Mouse (Mus musculus): ENCODE measurements at regions not wholly inside any gene's neighbourhood (a gene's known extent, or its start where the extent isn't known, plus 50 kb on each side); places are given as distances from the start of the nearest gene placed in this dataset.
A peak's percentile ranks its signal among the peaks of the same experiment; 100 is the strongest.

DNA sequence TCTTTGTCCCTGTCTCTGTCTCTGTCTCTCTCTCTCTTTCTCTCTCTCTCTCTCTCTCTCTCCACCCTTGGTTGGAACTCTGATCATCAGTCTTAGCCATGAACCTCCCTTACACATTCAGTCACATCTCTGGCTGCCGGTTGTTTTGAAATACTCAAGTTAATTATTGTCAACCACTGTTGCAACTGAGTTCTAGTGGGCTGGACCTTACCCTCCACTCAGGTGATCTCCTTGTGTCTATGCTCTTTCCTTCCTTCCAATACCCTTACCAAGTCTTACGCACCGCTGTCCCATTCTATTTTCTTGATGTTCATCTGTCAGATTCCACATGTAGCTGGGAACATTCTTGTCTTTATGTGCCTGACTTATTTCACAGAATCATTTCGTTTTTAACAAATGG is 119.2 kb upstream of the Slc22a23 start:
- no peak for DNase-seq (ENCODE audit: extremely low spot score in 1 of 2, low spot score in 1 of 2)

DNA sequence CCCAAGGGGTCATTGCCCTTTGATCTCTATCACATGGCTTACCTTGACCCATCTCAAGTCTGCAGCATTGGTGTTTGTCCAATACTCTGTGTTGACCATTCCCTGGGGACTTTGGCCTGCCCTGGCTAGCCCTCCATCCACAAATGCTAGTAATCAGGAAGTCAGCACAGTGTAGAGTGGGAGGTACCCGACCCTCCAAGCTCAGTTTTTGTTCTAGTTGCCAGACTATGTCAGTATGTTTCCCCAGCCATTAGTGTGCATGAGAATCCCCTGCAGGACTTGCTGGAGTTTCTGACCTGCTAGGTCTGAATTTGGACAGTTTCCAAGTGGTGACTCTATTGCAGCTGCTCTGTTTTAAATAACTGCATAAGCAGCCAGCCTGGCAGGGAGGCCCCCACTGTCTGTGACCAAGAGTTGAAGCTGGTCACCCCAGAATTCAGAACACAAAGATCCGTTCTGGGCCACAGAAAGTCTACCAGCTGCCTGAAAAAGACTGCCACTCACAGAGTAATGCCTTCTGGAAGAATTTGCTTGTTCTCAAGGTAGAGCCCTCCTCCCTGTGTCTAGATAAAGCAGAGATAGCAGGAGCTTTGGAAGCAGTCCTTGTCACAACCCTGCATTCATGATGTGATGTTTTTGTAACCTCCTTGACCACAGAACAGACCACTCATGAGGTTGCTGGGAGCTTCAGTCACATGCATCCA is 118.0 kb upstream of the Slc22a23 start:
- DNase-seq (ENCODE audit: extremely low spot score in 1 of 2, low spot score in 1 of 2), result no peak

DNA sequence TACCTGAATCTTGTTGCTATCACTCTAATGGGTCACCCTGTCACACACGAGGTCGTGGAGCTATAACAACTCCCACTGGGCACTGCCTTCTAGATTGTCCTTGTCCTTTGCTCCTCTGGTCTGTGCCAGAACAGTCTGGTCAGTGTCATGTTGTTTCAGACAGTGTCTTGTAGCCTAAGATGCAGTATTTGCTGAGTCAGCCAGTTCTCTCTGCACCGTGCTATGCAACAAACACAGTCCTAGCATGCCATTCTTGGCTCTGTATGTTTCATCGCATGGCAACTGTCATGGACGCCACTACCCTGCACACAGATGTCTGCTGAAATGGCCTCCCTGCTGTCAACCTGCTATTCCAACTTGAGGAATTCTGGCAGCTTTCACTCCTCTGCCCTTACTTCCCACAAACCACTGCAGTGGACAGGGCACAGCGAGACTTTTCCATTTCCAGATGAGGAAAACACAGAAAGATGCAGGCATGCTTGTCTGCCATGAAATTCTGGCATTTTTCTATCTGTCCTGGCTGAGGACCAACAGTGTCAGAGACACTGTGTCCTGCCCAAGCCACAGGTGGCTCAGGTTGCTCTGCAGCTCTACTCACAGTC is 117.3 kb upstream of the Slc22a23 start:
- DNase-seq (ENCODE audit: extremely low spot score in 1 of 2, low spot score in 1 of 2), result no peak

DNA sequence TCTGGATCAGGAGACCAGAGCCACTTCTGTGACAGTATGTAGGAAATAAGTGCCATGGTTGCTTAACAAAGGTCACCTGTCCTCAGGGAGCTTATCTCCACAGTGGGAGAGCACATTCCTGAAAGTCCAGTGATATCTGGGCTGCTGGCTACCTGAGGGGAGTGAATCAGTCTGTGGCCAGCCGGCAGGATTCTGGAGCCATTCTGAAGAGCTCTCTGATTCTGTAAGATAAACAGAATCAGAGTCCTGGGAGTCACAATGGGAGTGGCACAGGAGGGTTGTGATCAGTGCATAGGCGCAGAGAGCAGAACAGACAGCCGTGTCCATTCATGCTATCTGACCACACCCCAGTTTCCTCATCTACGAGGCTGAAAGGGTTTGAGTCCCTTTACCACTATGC is 116.0 kb upstream of the Slc22a23 start:
- DNase-seq (ENCODE audit: extremely low spot score in 1 of 2, low spot score in 1 of 2), result no peak

DNA sequence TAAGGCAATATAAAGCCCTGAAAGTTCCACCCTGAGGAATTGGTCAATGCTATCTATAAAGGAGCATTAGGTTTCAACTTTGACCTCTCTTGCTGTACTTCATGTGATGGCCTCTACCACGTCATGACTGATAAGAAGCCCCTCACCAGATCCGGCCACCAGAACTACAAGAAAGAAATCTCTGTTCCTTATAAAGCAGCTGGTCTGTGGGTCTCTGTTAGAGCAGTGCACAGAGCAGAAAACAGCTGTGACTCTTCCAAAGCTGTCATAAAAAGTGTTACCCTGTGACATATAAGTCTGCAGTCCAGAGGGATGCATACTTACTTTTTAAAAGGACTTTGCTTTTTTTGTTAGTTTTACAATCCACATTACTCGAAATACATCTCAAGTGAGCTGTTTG is 111.1 kb upstream of the Slc22a23 start:
- DNase-seq (ENCODE audit: extremely low spot score in 1 of 2, low spot score in 1 of 2), result no peak

DNA sequence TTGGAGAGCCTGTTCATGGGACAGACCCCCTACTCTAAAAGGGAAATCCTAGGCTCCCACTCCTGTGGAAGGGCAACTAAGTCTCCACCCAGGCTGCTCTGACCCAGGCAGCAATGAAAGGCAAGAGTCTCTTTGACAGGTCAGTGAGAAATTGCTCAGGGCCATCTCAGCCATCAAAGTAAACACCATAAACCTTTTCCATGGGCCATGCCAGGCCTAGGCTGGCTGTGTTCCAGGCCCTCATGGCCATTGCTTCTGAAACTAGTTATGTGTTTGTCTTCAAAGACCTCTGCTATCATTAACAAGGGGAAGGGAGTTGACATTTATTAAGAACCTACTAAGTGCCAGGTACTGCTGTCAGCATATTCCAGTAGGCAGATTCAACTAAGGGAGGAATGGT is 101.8 kb upstream of the Slc22a23 start:
- DNase-seq (ENCODE audit: extremely low spot score in 1 of 2, low spot score in 1 of 2), result no peak

DNA sequence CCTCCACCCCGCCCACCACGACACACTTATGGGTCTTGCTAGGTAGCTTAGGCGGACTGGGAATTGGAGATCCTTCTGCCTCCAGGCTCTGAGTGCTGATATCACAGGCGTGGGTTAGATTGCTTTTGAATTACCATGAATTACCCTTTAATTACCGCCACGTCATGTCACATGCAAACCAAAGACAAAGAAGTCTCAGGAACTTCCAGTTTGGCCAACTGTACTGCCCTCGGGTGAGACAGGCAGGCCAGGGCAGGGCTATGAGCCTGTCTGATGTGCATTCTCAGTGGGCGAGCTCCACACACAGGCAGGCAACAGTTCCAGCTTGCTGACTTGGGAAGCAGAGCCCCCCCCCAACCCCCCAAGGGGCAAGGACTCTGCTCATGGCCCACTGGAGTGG is 101.3 kb upstream of the Slc22a23 start:
- DNase-seq (ENCODE audit: extremely low spot score in 1 of 2, low spot score in 1 of 2), result no peak

DNA sequence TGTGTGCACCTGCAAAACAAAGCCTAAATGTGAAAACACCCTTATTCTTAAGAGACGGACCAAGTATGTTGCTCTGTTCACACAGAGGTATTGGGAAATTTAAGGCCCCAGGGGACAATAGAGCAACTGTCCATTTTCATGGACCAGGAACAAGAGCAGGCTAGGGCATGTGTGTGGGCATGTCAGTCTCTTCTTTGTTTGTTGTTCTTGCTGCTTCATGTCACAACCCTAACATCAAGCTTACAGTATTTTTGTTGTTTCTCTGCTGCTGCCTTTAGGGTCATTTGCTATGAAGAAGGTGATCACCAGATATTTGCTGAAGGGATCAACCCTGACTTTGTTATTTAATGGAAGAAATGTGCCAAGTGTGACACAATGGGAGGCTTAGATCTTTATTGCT is 96.4 kb upstream of the Slc22a23 start:
- DNase-seq (ENCODE audit: extremely low spot score in 1 of 2, low spot score in 1 of 2), result no peak

DNA sequence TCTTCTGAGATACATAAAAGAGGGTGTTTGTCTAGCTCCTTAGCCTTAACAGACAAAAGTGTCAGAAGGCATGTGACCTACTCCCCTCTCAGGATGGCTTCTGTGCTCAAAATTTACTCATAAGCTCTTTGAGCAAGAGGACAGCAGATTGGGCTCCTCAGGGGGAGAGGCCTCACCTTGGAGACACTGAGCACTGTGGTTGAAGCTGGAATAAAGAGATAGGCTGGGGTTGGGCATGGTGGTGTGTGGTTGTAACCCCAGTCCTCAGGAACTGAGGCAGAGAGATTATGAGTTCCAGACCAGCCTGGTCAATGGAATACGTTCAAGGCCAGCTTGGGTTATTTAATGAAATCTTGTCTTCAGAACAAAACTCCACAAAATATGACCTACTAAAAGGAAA is 82.5 kb upstream of the Slc22a23 start:
- DNase-seq (ENCODE audit: extremely low spot score in 1 of 2, low spot score in 1 of 2), result no peak

DNA sequence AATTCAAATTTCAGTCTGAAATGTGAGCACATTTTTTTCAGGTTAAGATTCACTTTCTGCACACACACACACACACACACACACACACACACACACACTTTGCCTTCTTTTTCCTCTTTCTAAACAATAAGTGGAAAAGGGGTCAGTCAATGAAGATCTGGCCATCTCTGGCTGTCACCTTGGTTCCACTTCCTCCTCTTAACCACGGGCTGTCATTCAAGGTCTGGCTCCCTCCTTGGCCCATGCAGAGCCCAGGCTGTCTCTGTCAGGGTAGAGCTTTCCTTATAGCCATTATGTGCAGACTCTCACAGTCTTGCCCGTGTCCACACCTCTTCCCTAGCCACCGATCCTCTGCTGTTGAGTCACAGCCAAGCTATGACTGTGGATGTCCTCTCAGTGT is 79.9 kb upstream of the Slc22a23 start:
- no peak for DNase-seq (ENCODE audit: extremely low spot score in 1 of 2, low spot score in 1 of 2)

DNA sequence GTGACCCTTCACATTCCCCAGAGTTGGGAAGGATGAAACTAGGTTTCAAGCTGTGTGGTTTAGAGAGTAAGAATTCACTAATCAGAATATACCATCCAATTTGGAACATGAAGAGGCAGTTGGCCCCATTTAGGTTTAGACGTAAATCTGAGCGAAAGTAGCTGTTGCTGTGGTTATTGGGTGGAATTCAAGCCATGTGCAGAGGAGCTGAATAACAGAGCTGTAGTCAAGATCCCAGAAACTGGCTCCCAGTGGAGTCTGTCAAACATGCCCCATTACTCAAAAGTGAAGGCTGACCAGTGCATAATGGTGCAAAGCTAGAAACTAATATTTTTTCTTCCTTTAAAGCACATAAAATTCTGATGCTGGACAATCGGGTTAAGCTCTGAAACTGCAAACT is 76.7 kb upstream of the Slc22a23 start:
- DNase-seq (ENCODE audit: extremely low spot score in 1 of 2, low spot score in 1 of 2), result no peak

DNA sequence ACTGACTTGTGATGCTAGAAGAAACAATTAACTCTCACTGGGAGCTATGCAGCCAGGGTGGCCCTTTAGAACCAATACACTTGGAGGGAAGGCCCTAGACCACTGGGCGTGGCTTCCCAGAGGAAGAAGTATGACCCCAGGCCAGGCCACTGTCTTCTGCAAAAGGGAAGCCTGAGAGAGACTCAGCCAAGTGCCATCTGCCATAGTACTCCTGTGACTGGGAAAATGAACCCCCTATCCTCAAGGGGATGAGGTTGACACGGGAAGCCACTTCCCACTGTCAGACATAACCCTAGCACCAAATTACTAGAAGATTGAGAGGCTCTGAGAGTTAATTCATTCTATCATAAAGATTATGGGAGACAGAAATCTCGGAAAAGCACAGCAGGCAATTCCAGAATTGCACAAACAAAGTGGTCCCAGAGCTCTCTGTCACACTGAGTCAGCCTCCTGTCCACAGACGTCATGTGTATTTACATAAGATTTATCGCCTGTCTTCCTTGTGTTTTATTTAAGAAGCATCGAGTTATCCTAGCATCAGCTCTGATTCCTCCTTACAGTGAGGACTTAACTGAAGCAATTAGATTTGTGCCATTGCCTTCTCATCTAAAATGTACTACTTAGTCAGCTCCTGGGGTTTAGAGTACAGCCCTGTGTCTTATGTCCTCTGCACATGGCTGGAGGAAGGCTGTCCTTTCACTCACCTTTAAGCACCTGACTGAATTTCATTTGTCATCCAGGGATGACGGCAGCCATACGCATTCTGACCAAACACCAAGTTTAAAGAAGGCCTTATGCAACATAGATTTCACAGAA is 75.6 kb upstream of the Slc22a23 start:
- DNase-seq (ENCODE audit: extremely low spot score in 1 of 2, low spot score in 1 of 2), result no peak

DNA sequence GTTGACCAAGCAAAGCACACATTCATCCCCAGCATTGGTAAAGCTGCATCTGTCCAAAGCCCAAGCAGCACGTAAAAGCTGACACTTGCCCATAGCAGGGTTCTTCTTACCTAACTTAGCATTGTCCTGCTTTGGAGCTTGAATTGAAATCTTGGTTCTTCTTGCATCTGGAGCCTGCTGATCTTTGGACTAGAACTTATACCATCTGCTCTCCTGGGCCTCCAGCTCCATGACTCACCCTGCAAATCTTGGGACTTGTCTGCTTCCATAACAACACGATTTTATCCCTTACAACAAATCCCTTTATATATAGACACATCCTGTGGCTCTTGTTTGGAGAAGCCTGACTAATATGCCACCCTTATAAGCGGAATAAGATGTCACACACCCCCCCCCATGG is 74.1 kb upstream of the Slc22a23 start:
- no peak for DNase-seq (ENCODE audit: extremely low spot score in 1 of 2, low spot score in 1 of 2)

DNA sequence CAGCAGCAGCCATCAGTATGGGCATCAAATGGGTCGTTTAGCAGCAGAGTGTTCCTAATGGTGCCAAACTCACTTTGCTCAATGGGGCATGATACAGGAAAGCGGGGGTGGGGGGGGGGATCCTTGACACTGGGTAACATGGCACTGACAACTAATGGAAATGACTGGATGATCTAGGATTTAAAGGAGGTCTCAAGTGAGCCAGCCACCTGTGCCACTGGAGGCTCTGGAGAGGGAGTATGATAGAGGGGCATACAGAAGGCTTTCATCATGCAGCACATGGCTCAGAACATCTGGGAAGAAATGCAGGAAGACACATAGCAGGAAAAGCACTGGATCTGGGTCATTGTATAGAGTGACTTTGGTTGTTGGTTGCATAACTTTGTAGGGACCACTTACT is 71.6 kb upstream of the Slc22a23 start:
- DNase-seq (ENCODE audit: extremely low spot score in 1 of 2, low spot score in 1 of 2), result no peak

DNA sequence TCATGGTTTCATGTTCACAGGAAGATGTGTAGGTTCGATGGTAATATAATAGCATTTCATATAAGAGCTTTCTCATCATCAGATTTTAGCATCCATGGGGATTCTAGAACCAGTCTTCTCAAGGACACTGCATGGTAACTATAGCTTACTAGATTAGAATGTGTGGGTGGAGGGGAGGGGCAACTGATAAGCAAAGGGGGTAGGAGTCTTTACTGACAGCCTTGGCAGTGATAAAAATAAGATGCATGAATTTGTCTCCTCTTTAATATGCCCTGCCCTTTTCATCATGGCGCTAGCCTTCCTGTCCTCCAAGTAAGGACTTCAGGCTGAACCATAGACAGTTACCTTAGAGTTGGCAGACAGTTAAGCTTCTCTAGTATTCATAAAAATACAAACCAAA is 69.6 kb upstream of the Slc22a23 start:
- no peak for DNase-seq (ENCODE audit: extremely low spot score in 1 of 2, low spot score in 1 of 2)

DNA sequence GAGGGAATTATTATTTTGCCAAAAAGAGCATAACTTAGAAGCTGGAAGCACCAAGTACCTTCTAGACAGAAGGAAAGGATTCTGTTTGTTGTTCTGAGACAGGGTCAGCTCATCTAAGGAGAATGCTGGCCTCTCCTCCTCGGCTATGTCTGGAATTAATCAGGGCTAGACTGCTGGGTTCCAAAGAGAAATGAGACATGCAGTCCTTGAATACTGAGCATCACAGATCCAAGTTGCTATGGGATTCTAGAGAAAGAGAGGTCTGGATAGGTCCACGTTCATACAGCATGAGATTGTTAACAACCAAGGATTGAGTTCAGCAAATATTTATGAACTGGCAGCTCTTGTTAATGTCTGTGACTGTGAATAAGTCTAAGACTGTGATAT is 63.7 kb upstream of the Slc22a23 start:
- no peak for DNase-seq (ENCODE audit: extremely low spot score in 1 of 2, low spot score in 1 of 2)

DNA sequence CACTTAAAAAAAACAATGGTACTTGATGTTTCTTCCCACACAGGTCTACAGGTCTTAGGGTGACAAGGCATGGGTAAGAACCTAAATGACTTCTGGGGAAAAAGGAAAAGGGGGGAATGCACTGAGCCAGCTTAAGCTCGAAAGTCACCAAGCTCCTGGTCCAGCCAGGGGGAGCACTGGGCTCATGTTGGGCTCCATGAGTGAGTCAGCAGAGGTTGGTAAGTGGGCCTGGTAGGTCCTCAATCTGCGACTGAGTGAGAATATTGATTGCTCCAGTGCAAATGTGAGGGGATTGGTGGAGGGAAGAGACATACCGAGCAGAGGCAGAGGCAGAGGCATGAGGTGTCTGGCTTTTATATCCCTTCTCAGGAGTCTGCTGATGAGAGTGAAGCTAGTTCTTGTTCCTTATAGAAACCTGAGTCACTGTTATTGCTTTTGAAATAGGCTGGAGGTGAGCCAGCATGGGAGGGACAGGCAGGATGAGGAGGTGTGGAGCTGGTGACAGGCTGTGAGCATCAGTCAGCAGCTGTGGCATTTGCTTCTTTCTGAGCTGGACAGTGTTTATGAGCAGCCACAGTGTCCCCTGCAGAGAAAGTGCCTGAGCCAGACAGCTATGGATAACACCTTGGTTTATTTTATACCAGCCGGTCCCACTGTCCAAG is 63.2 kb upstream of the Slc22a23 start:
- DNase-seq (ENCODE audit: extremely low spot score in 1 of 2, low spot score in 1 of 2), result peak in 1 of 2 experiments; percentile 7

DNA sequence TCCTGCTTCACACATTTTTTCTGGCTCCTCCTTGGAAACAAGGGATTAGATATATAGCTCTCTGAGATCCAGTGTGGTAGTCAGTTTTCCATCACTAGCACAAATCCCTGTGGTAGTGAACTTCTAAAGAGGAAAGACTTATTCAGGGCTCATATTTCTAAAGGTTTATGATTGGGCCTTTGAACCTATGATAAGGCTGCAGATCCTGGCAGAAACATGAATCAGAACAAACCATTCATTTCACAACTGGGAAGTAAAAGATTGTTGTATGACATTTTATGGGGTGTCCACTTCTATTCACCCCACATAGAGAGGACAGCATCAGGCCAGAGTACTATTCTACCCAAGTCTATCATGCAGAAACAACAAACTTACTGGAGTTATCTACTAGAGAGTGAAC is 61.3 kb upstream of the Slc22a23 start:
- no peak for DNase-seq (ENCODE audit: extremely low spot score in 1 of 2, low spot score in 1 of 2)

DNA sequence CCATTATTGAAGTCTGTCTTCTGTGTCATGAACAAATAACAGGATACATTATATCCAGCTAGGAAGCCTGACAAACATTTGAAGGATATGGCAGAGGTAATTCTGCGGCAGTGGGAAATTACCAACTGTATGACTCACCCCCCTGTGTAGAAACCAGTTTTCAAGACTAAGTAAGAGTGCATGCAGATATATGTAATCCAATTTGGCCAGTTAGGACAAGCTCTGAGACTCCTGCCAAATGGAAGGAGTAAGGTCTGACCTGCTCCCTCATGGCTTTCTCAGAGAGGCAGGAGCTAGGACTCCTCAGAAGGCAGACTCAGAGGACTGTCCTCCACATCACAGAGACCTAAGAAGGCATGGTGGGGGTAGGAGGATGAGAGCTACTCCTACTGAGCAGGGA is 57.6 kb upstream of the Slc22a23 start:
- no peak for DNase-seq (ENCODE audit: extremely low spot score in 1 of 2, low spot score in 1 of 2)

DNA sequence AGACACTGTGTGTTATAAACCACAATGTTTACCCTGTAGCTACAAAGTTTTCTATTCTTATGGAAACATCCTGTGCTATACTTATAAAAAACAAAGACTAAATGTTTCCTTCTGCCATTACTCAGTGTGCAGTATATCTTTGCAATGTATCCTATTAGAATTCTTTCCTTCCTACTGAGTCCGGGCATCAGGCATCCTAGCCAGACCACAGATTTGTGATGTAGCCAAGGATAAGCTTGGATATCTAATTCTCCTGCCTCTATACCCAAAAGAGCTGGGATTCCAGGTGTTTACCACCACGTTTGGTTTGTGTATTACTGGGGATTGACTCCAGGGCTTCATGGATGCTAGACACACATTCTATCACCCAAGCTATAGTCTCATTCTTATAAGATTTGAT is 56.0 kb upstream of the Slc22a23 start:
- no peak for DNase-seq (ENCODE audit: extremely low spot score in 1 of 2, low spot score in 1 of 2)

DNA sequence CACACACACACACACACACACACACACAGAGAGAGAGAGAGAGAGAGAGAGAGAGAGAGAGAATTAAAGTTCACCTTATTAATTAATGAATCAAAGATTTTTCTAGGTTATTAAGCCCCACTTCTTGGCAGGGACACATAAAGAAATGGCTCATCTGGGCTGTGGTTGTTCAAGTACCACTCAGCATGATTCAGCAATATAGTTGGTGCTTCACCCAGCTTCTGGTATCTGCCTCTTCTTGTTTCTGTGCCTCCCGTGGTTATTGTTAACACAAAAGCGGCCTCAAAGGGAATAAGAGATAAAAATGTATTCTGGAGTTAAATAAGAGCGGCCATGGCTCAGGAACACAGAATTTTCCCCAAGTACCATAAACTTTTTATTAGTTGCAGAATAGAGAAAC is 53.9 kb upstream of the Slc22a23 start:
- DNase-seq (ENCODE audit: extremely low spot score in 1 of 2, low spot score in 1 of 2), result no peak
